Mouse (Mus musculus): Measurements from ENCODE around the gene Dnaja3. TPM values are rescaled to one million over a fixed set of nuclear protein-coding genes. Genes with fewer than 3 reads are reported as not detected.

Gene Dnaja3
- polyA plus RNA-seq, 1 experiment from 2014 or later = 66.5 TPM

DNA sequence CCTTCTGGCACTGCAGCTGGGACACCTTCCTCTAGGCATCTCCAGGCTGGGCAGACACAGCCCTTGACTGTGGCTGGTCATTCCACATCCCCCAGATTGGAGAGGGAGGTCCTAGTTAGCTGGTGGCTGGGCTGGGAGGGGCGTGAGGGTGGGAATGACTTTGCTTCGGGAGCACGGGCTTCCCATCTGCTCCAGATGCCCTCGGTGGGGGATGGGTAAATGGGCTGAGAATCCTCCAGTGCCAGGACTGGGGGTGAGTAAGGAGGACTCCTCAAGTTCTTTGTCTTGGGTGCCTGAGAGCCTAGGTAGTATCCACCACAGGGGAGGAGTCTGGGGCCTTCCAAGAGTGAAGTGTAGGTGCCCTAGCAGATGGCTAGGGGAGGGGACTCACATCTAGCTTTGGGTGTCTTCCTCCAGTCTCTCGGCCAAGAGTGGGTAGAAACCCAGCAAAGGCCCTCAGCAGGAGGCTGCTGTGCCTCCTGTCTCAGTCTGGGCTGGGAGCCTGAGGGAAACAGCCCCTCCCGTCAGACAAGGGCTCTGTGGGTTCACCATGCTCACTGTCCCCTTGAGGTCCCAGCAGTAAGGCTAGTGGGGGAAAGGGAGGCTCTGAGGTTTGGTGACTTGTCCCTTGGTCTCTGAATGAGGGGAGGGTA is 40.8 kb upstream of the Dnaja3 start:
- H3K4me2 ChIP-seq = 0 out of 2 replicates have a peak overlapping the region, but pooled peaks have one; percentile 7
- no peaks in the 10 kb centered on the region for H3K9me3 ChIP-seq
- H3K4me1 ChIP-seq = peaks cover 78% of the 10 kb centered on the region
- no peaks in the 10 kb centered on the region for H3K27me3 ChIP-seq
- no peak for ATAC-seq (ENCODE audit: borderline replicate concordance, extremely low read depth, low FRiP score, low TSS enrichment)
- no peak overlapping the region for H3K9ac ChIP-seq
- H3K27ac ChIP-seq = no peak overlapping the region
- 20% methylated on average over 6 of the region's 6 CpGs for WGBS
- H3K4me3 ChIP-seq = no peak overlapping the region
- H3K36me3 ChIP-seq = no peaks in the 10 kb centered on the region

GRCm38 (mm10) chr16:4599616-4600015 is 40.2 kb upstream of the Dnaja3 start:
- Histone ChIP-seq H3K27ac (no peak overlapping the region), H3K9me3 (no peaks in the 10 kb centered on the region), H3K36me3 (no peaks in the 10 kb centered on the region), H3K27me3 (no peaks in the 10 kb centered on the region), H3K9ac (no peak overlapping the region), H3K4me1 (peaks cover 83% of the 10 kb centered on the region), H3K4me3 (no peak overlapping the region), H3K4me2 (no peak overlapping the region)
- WGBS = 81% methylated on average over 3 of the region's 3 CpGs
- no peak for ATAC-seq (ENCODE audit: borderline replicate concordance, extremely low read depth, low FRiP score, low TSS enrichment)

GRCm38 (mm10) chr16:4600701-4601310 is 39.0 kb upstream of the Dnaja3 start:
- no peak for ATAC-seq (ENCODE audit: borderline replicate concordance, extremely low read depth, low FRiP score, low TSS enrichment)
- WGBS = 76% methylated on average over 9 of the region's 9 CpGs
- Histone ChIP-seq H3K4me1 (peaks cover 88% of the 10 kb centered on the region), H3K27me3 (no peaks in the 10 kb centered on the region), H3K36me3 (no peaks in the 10 kb centered on the region), H3K9ac (no peak overlapping the region), H3K4me2 (no peak overlapping the region), H3K27ac (no peak overlapping the region; the same call in 1 of the 2 replicates), H3K4me3 (no peak overlapping the region), H3K9me3 (no peaks in the 10 kb centered on the region)

DNA sequence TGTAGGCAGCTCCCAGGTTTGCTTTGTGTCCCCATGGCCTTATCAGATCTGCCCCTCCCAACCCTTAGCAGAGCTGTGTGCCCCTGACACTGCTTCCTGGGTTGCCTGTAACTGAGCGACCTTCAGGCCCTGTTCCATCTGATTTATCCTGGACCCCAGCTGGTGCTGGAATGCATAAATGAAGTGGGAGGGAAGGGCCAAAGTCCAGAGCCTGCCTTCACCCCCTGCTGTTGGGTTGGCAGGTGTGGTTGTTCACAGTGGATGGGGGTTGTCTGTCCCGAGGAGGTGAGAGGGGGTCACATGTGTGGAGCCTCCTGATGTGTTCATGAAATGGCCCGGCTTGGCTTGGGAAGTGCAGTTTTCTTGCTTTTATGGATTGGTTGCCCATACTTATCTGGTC is 37.6 kb upstream of the Dnaja3 start:
- H3K27ac ChIP-seq = peak overlapping the region; percentile 84
- no peaks in the 10 kb centered on the region for H3K27me3 ChIP-seq
- no peak overlapping the region for H3K4me2 ChIP-seq
- H3K4me1 ChIP-seq = peaks cover 88% of the 10 kb centered on the region
- no peaks in the 10 kb centered on the region for H3K36me3 ChIP-seq
- no peaks in the 10 kb centered on the region for H3K9me3 ChIP-seq
- H3K9ac ChIP-seq = no peak overlapping the region
- H3K4me3 ChIP-seq = no peak overlapping the region
- 18% methylated on average over 3 of the region's 3 CpGs for WGBS
- no peak for ATAC-seq (ENCODE audit: borderline replicate concordance, extremely low read depth, low FRiP score, low TSS enrichment)

- WGBS = 17% methylated on average over 7 of the region's 7 CpGs
- Histone ChIP-seq H3K27ac (peak overlapping the region; percentile 84), H3K4me1 (peaks cover 87% of the 10 kb centered on the region), H3K9me3 (no peaks in the 10 kb centered on the region), H3K9ac (peak overlapping the region; percentile 27; the same call in 1 of the 2 replicates), H3K4me3 (no peak overlapping the region), H3K4me2 (peak overlapping the region; percentile 21), H3K27me3 (no peaks in the 10 kb centered on the region), H3K36me3 (no peaks in the 10 kb centered on the region)
- peak; percentile 19; the same call in 1 of the 2 replicates for ATAC-seq (ENCODE audit: borderline replicate concordance, extremely low read depth, low FRiP score, low TSS enrichment)
These were observed 36.9 kb upstream of the Dnaja3 start for GRCm38 (mm10) chr16:4602766-4603452.

DNA sequence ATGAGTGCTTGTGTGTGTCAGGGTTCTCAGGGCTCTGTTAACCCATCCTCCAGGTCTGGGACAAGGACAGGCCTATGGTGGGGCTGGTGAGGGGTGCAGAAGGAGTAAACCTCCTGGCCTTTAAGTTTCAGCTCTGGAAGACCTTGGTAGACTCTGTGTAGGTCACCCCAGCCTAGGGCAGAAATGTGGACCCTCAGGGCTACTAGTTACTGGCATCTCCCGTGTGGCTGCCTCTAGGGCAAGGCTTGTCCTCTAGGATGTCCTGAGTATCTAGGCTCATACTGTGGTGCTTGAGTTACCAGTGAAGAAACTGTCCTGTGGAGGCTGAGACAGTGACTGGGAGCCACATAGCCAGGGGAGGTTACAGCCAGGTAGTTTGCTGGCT is 36.3 kb upstream of the Dnaja3 start:
- no peak overlapping the region for H3K4me3 ChIP-seq
- H3K27me3 ChIP-seq = no peaks in the 10 kb centered on the region
- no peak for ATAC-seq (ENCODE audit: borderline replicate concordance, extremely low read depth, low FRiP score, low TSS enrichment)
- H3K4me2 ChIP-seq = peak overlapping the region; percentile 21
- H3K4me1 ChIP-seq = peaks cover 87% of the 10 kb centered on the region
- H3K9me3 ChIP-seq = no peaks in the 10 kb centered on the region
- no peak overlapping the region for H3K9ac ChIP-seq
- H3K36me3 ChIP-seq = no peaks in the 10 kb centered on the region
- 48% methylated on average over 1 of the region's 1 CpGs for WGBS
- peak overlapping the region; percentile 84 for H3K27ac ChIP-seq

- Histone ChIP-seq H3K4me1 (peaks cover 81% of the 10 kb centered on the region), H3K36me3 (0 out of 2 replicates have a peak, but pooled peaks cover 4% of the 10 kb centered on the region), H3K27me3 (no peaks in the 10 kb centered on the region), H3K4me2 (no peak overlapping the region), H3K9ac (no peak overlapping the region), H3K9me3 (no peaks in the 10 kb centered on the region), H3K4me3 (no peak overlapping the region), H3K27ac (peak overlapping the region; percentile 84)
- ATAC-seq (ENCODE audit: borderline replicate concordance, extremely low read depth, low FRiP score, low TSS enrichment) = no peak
- WGBS = 46% methylated on average over 11 of the region's 11 CpGs
These were observed 35.4 kb upstream of the Dnaja3 start for GRCm38 (mm10) chr16:4604293-4604837.

DNA sequence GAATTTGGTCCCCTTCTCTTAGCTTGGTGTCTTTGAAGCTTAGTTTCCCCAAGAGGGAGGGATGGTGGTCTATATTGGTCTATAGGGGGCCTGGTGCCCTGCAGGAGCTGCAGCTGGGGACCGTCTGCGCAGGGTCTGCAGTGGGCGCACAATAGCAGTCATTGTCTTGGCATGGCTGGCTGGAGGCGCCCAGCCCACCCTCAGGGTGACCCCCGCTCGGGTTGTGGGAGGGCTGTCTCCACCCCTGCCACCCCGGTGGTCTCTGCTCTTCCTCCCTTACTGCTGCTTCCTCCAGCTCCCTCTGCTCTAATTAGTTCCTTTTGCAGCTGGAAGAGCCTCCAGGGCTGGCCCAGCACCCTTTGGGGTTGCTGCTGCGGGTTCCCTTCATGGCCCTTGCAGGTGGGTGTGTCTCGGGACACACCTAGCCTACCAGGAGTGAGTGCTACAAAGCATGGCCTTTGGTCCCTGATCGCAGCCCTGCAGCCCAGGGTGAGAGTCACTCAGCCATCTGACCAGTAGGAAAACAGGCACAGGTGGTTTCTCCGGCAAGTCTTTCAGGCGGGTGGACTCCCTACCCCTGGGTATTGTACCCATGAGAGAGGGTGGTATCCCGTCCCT is 34.2 kb upstream of the Dnaja3 start:
- H3K9me3 ChIP-seq = no peaks in the 10 kb centered on the region
- 51% methylated on average over 13 of the region's 13 CpGs for WGBS
- no peak overlapping the region for H3K4me2 ChIP-seq
- peaks cover 15% of the 10 kb centered on the region for H3K36me3 ChIP-seq
- H3K9ac ChIP-seq = no peak overlapping the region
- H3K4me3 ChIP-seq = no peak overlapping the region
- H3K27me3 ChIP-seq = no peaks in the 10 kb centered on the region
- H3K4me1 ChIP-seq = peaks cover 76% of the 10 kb centered on the region
- ATAC-seq (ENCODE audit: borderline replicate concordance, extremely low read depth, low FRiP score, low TSS enrichment) = no peak
- H3K27ac ChIP-seq = 0 out of 2 replicates have a peak overlapping the region, but pooled peaks have one; percentile 43

GRCm38 (mm10) chr16:4606431-4607084 is 33.2 kb upstream of the Dnaja3 start:
- 0 out of 2 replicates have a peak overlapping the region, but pooled peaks have one; percentile 4 for H3K4me2 ChIP-seq

DNA sequence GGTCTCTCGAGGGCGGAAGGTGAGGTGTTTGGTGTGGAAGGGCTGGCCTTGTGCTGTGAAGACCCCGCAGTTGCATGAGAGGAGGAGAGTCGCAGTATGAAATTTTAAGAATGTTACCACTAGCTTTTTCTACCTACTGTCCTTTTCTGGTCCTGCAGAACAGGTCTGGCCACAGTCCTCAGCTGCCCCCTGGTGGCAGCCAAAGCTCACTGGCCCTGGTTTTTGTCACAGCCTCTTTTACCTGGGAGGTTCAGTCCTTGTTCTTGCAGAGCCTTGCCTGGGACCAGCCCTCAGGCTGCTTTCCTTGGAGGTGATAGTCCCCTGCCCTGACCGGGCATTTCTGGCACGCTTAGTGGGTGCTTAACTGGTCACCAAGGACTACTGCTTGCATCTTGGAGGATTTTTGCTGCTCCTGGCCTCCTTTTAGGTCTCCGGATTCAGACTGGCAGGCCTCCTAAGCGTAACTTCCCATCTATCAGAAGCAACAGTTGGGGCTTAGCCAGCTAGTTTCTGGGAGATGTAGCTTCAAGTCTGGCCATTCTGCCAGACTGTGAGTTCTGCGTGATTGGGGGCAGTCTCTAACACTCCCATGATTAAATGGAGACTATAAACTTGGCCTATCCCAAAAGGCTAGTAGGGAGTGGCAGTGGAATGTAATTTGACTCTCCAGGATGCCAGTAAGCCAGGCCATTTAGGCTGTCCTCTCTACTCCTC is 31.8 kb upstream of the Dnaja3 start:
- Histone ChIP-seq H3K9me3 (no peaks in the 10 kb centered on the region), H3K27me3 (no peaks in the 10 kb centered on the region), H3K4me2 (no peak overlapping the region), H3K9ac (no peak overlapping the region), H3K4me3 (no peak overlapping the region), H3K36me3 (peaks cover 36% of the 10 kb centered on the region), H3K27ac (peak overlapping the region; percentile 43; the same call in 1 of the 2 replicates), H3K4me1 (peaks cover 58% of the 10 kb centered on the region)
- ATAC-seq (ENCODE audit: borderline replicate concordance, extremely low read depth, low FRiP score, low TSS enrichment) = no peak
- WGBS = 38% methylated on average over 9 of the region's 9 CpGs

More at GRCm38 (mm10) chr16:4606431-4607084, 33.2 kb upstream of the Dnaja3 start:
- H3K27ac ChIP-seq = peak overlapping the region; percentile 43
- ATAC-seq (ENCODE audit: borderline replicate concordance, extremely low read depth, low FRiP score, low TSS enrichment) = peak; percentile 10; the same call in 1 of the 2 replicates
- no peaks in the 10 kb centered on the region for H3K9me3 ChIP-seq
- peaks cover 23% of the 10 kb centered on the region for H3K36me3 ChIP-seq
- no peak overlapping the region for H3K9ac ChIP-seq
- H3K27me3 ChIP-seq = no peaks in the 10 kb centered on the region
- WGBS = 17% methylated on average over 5 of the region's 5 CpGs
- H3K4me3 ChIP-seq = no peak overlapping the region
- peaks cover 71% of the 10 kb centered on the region for H3K4me1 ChIP-seq
